Mouse (Mus musculus) NIH3T3 (cell line): ENCODE measurements around the gene Prap1.
A peak's percentile ranks its signal among the peaks of the same experiment; 100 is the strongest.
"Not testable (repeated sequence)": the region's sequence is repeated elsewhere in the genome, so short reads cannot be mapped to it uniquely, and the experiment has no call there.

Experiments used
- DNase-seq: peaks from one replicate; pipeline ENCODE4 v3.0.0-alpha.2; 2012; ENCODE audit warnings: low read depth

Prap1 gene

DNA sequence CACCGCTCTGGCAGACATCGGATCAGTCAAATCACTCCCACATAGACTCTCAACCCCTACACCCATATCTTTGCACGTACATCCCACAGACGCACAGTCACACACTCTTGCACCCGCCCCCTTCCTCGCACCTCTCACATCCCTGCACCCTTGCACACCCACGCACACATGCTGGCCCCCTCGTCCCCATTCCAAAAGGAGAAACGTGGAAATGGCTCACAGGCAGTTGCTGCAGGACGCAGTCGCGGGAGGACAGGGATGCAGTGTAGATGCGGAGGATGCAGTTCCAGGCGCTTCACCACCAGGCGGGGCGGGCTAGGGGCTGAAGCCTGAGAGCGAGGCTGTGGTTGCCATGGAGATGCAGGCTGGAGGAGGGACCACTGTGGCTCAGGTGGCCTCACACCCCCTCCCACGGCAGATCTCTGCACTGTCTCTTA is 10.9 kb upstream of the Prap1 start, which contains the start of gene Caly:
Gene Caly, minus strand, starts transcription at position 307 of the 437 bp plus-strand sequence.
- DNase-seq, result peak; percentile 35

DNA sequence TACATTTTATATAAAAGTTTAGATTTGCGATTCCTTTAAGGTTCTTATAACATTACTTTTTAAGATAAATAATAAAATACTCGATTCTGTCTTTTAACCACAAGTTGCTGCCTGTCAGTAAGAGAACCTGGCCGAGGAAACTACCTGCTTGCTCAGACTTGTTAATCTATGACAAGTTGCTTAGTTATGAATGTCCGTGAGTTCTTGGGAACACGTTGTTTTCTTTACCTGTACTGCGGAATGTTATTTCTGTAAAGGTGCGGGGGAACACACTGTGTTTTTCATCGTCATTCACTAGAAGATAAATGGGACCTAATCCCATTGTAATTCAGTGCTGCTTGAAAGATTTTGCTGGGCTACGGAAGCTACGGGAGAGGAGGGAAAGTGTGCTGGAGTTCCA is 2.6 kb upstream of the Prap1 start:
- DNase-seq, result no peak

DNA sequence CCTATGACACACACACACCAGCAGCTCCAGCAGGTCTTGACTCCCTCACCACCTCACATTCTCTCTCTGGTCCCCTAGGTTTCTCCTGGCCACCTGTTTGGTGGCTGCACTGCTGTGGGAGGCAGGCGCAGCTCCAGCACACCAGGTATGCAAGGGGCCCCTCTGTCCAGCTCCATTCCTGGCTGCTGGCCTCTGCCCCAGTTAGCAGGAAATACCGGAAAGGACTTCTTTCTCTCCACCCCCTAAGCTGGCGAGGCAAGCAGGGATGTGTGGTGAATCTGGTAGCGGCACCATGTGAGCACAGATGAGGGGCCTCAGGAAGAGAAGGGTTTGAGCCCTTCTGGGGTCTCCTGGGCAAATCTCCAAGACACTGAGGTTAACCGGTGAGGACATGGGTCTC is 1.8 kb downstream of the Prap1 start:
- no peak for DNase-seq

DNA sequence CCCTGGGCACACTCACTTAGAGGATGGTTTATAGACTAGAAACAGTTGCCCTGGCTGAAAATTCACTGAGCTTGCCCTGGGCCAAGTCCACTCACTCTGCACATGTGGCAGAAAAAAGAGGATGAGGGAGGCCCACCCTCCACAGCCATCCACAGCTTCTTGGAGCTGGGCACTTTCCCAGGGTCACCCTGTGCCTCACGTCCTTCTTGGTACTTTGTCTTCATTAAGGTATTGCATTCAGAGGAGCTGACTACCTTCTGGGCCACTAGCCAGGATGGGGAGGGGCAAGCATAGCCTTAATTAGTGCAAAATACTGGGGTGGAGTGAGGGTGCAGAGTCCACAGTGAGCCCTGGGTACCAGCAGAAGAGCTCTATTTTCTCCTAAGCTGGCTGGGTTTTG is 2.4 kb downstream of the Prap1 start:
- no peak for DNase-seq

DNA sequence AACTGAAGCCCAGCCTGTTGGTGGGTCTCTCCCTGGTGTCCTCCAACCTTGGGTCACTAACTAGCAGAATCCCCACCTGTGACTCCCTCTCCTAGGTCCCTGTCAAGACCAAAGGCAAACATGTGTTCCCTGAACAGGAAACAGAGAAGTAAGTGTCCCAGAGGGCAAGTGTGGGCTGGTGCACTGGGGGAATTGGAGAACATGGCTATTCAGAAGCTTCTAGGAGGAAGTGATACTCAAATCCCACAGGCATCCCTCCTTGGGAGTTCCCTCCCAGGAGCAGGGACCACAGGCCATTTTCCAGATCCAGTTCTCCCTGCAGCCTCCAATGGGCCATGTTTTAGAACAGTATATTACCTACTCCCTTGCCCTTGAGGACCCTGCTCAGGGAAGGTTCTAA is 2.9 kb downstream of the Prap1 start:
- no peak for DNase-seq

DNA sequence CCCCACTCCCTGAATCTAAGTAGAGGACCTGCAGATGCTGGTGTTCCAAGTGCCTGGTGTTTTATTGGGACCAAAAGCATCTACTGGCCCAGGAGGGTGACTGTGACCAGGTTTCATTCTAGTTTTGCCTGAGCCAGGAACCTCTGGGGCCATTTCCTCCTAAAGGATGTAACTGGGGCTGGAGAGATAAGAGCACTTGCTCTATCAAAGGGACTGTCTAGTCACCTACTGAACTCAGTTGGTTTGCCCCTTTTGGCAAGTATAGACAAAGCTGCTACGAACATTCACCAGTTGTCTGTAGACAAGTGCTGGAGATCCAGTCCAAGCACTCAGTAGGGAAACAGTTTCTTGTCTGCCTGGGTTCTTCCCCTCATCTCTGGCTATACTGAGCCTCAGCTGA is 5.3 kb downstream of the Prap1 start:
- no peak for DNase-seq

DNA sequence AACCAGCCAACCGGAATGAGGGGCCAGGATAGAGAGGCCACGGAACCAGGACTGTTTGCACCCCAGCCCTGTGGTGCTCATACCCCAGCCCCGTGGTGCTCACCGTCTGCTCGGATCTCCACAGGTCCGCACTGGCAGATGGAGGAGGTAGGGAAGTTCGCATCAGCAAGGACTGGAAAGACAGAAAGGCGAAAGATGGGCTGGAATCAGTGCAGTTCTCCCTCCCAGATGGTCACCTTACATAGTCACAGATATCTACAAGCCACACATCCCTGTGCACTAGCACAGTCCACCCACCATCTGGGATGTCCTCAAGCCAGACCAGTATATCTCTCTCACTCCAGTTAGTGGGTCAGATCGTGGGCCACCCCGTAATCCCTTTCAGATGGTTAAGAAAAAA is 8.3 kb downstream of the Prap1 start:
- DNase-seq, result no peak

DNA sequence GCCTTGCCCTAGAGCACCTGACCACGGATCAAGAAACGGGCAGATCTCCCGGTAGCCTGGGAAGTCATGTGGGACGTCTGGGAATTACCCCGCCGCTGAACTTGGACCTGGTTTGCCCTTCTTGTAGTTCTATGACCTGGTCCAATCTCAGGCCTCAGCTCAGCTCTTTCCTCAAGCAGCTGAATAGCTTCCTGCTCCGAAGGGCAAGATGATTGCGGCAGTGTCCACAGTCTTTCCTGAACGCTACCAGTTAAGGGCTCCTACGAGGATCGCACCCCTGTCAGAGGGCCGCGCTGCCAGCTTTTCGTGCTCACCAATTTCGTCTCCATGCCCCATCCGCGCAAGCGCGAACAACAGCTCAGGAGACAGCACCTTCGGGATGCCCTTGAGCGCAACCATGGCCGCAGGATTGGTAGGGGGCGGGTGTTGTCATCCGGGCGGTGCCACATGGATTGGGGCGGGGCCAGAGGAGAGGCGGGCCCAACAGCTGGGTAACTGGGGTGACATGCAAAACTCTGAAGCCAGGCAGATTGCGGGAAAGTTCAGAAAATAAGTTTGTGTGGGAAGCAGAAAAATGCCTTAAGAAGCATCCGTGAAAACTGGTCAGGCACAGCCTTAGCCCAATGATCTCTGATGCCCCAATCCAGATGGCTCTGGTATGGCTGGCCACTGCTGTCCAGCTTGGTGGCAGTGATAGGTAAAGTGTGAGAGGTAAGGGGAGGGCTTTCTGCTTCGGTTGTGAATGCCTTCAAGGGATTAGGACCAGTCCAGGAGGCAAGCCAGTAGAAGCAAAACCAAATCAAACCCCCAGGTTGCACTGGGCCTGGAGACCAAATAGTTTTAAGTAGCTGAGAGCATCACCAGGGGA is 9.0 kb downstream of the Prap1 start, which contains the start of gene Fuom:
Gene Fuom, minus strand, starts transcription at position 449 of the 868 bp plus-strand sequence.
- peak; percentile 78 for DNase-seq

DNA sequence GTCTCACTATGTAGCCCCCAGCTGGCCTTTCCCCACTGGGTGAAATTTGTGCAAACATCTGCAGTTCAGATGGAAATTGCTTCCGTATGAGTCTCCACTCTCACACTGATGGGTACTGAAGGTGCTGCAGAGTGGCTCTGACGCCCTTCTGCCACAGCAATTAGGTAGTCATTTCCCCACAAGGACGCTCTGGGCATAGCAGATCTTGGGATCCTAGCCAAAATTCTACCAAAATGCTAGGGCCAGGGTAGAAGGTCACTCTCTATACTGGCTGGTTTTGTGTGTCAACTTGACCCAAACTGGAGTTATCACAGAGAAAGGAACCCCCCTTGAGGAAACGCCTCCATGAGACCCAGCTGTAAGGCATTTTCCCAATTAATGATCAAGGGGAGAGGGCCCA is 10.8 kb downstream of the Prap1 start:
- DNase-seq, result no peak

DNA sequence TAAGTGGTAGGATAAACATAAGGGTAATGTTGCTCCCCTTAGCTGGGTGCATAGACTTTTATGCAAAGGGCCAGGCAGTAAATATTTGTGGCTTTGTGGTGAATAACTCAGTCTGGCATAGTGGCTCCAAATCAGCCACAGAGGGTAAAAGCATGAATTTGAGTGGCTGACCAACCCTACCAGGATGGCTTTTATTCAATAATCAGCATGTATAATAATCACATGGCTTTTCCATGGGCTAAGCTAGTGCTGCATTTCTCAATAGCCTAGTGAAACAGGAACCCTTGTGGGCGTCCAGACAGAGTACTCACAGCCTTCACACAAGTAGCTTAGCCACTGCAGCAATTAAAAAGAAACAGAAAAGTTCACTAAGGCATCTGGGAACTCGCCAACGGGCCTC is 18.7 kb downstream of the Prap1 start:
- DNase-seq, result peak; percentile 19

DNA sequence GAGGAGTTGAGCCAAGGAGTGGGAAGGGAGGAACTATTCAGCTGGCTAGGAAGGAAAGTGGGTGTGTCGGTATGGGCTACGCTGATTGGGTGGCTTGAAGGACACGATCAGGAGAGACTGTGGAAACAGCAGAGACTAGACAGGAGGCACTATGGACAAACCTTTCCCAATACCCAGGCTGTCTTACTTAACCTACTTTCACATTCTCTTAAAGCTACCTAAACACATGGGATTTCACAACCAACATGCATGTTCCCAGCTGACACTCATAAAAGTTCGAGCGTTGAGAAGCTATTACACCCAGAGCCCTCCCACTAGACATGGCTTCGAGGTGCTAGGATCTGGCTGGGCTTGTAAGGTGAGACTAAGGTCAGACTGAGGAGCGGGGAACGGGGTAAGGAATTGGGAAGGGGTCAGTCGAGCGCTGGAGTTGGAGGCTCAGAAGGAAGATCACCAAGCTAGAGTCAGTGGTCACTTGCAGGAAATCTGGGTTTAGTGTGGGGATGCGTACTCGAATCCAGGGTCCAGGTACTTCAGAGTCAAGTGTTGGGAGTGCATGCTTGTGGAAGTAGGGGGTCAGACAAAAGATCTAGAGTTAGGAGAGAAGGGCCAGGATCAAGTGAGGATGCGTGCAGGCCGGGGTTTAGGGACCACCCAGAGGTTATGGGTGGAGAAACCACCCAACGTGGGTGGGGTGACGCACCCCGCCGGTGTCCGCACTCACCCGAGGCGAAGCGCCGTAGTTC is 22.6 kb downstream of the Prap1 start, which contains the start of gene Paox:
Gene Paox, plus strand, starts transcription at position 217 of the 746 bp plus-strand sequence.
- DNase-seq, result peak; percentile 89

DNA sequence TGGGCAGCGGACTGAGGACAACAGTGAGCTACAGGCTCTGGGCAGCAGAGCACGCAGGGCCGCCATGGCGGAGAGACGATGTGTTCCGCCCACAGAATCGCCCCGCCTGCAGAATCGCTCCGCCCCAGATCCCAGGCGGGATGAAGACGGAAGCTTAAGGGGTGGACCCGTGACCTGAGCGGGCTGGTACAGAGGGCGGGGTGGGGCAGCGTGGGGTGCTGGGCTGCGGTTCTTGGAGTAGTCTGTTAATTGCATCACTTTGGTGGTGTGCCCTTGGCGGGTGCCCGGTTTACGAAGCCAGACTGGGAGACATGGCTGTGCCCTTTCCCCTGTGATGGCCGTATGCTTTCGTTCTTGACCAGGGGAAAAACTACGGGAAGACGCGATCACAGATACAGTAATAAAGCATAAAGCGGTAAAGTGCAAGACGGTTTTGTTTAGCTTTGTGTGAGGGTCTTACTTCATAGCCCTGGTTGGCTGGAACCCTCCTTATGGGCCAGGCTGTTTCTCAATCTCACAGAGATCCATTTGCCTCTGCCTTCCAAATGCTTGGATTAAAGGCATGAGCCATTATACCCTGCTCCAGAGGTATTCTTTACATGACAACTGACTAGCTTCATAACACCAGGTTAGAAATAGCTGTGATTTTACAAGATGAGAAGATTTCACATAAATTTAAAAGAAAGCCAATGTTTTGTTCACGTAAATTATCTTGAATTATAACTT is 23.3 kb downstream of the Prap1 start, which contains the start of gene Echs1:
Gene Echs1, minus strand, starts transcription at position 148 of the 726 bp plus-strand sequence.
- DNase-seq, result peak; percentile 92

DNA sequence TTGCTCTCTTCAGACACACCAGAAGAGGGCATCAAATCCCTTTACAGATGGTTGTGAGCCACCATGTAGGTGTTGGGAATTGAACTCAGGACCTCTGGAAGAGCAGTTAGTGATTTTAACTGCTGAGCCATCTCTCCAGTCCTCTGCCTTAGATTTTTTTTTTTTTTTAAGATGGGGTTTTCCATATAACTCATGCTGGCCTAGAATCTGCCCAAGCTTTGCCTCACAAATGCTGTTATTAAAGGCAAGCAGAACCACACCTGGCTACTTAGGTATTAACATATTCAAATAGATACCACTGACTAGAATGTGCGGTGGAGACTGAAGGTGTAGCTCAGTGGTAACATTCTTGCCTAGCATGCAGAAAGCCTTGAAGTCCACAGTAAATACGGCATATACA is 27.3 kb downstream of the Prap1 start:
- no peak for DNase-seq

DNA sequence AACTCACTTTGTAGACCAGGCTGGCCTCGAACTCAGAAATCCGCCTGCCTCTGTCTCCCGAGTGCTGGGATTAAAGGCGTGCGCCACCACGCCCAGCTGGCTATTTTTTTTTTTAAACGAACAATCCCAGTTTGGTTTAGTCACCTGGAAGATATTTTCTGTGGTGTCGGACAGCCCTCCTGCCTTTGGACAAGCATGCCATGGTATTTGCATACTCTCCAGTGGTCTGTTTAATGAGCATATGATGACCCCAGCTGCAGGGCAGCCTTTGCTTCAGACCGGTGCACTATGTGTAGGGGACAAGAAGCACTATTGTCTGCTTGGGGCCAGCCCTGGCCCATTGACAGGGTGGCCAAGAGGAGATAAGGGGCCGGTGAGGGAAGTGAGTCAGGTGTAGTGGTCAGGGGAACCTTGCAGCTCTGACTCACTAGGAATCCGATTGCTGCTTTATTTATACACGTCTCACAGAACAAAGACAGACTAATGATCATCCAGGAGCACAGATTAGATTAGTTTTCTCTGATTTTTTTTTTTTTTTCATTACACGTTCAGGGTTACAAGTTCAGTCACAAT is 28.2 kb downstream of the Prap1 start:
- peak; percentile 45 for DNase-seq

DNA sequence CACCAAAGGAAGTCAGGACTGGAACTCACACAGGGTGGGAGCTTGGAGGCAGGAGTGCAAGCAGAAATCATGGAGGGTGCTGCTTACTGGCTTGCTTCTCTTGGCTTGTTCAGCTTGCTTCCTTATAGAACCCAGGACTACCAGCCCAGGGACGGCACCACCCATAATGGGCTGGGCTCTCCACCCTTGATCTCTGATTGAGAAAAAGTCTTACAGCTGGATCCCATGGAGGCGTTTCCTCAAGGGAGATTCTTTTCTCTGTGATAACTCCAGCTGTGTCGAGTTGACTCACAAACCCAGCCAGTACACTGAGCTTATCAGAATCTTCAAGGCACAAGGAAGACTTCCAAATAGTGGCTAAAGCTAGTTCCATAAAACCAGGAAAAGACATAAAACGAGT is 29.6 kb downstream of the Prap1 start:
- peak; percentile 34 for DNase-seq

DNA sequence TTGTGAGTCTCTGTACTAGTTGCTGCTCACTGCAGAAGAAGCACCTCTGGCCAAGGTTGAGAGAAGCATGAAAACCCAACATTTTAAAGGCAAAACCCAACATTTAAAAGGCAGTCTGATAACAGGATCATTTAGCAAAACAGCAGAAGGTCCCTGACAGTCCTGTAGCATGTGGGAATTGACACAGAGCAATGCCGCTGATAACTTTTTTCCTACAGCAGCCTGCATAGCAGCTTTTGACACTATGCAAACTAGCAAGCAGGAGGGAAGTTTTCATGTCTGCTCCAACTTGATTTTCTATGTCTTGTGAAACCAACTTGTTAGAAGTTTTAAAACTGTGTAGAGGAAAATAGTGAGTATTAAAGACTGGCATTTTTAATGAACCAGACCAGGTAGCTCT is 31.2 kb downstream of the Prap1 start:
- no peak for DNase-seq

DNA sequence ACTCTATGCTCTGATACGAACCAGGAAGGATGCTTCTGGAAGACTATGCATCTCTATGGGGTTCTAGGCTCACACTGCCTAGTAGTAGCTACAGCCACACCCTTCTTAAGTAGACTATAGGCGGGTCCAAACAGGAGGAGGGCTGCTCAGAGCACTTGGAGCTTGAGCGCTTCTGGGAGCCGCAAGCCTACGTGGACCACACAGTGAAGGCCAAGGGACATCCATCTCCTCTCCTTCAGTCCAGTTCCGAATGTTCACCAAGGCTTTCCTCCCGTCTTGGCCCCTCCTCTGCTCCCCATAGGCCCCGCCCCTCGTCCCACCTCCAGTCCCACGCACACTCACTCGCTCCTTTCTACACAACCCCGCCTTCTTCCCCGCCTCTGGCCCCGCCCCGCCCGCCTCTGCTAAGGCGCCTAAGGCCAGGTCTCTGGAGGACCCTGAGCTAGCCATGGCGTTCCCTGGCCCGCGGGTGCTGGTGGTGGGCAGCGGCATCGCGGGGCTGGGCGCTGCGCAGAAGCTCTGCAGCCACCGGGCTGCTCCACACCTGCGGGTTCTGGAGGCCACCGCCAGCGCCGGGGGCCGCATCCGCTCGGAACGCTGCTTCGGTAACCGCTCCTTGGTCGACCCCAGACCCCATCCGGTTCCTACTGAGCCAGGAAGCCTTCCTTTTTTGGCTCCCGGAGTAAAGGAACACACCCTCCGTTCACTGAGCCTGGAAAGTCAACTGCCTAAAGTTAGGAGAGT is 32.3 kb downstream of the Prap1 start:
- DNase-seq, result peak; percentile 94

DNA sequence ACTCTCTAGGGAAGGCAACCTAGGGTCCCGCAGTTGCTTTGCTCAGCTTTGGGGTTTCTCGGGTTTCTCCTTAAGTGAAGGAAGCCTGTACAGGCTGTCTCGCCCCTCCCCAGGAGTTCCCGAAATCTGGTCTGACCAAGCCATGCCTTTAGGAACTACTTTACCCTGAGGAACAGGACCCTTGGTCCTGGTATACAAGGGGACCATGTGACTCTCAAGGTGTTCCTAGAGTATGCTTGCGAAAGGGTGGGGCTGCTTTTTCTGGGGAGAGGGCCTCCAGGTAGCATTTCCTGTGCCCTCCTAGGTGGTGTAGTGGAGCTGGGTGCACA is 32.8 kb downstream of the Prap1 start:
- DNase-seq, result no peak

DNA sequence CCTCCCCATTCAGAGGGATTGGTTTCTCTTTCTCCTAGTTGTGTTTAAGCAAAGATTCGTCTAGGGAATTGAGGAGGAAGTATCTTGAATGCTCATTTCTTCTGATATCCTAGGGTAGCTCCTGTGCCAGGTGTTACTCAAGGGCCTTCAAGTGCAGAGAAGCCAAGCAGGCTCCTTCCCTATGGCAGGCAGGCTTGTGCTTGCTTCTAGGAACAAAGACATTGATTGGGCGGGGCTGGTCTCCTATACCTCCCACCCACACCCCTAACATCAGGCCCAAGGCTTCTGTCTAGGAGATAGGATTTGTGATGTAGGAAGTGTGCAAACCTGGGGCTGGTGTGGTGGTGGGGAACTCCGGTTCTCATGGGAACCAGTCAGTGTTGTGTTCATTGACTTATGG is 33.7 kb downstream of the Prap1 start:
- no peak for DNase-seq

DNA sequence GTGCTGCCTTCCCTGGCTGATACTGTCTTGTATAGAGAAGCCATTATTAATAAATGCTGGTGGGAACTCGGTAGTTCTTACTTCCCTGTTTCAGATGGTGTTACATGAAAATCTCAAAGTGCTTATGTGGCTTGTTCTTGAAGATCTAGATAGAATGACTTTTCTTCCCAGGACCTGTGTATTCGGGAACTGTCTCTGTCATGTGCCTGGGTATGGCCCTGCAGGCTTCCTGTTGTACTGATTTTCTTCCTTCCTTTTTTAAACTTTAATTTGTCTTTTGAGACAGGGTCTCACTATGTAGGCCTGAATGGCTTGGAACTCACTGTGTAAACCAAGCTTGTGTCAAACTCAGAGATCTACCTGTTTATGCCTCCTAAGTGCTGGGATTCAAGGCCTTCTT is 34.7 kb downstream of the Prap1 start:
- no peak for DNase-seq

DNA sequence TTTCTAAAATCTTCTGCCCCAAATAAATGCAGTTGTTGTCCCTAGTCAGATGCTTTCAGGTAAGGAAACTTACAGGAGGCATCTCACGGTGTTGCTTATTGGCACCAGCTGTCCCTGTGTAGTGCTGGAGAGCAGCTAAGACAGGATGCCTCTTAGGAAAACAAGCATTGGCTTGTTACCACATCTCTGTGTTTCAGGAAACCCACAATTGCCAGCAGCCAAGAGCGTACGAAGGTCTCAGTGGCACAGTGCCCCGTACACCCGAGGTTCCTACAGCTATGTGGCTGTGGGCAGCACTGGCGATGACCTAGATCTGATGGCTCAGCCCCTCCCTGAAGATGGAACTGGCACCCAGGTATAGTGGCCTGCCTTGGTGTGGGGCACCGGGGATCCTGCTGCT is 39.0 kb downstream of the Prap1 start:
- DNase-seq, result not testable (repeated sequence)
